Mouse (Mus musculus) heart, embryonic 10.5 days (tissue): ENCODE measurements around the gene Olfr734. TPM values are rescaled to one million over a fixed set of nuclear protein-coding genes. Genes with fewer than 3 reads are reported as not detected.

Experiments used
- DNase-seq: peaks from one replicate; pipeline ENCODE4 v3.0.0-alpha.2; 2017; ENCODE audit warnings: low spot score
- H3K27ac ChIP-seq: fragments of 300-500 bp; sonication (generic); 2 replicates; pipeline ENCODE4 v1.5.1; 2016; ENCODE audit warnings: mild to moderate bottlenecking
- H3K27me3 ChIP-seq: fragments of 300-500 bp; sonication (generic); 2 replicates; pipeline ENCODE4 v1.6.1; 2016; ENCODE audit warnings: mild to moderate bottlenecking; ENCODE audit not compliant: poor library complexity, insufficient read depth, severe bottlenecking
- H3K36me3 ChIP-seq: fragments of 300-500 bp; sonication (generic); 2 replicates; pipeline ENCODE4 v1.6.1; 2016; ENCODE audit warnings: mild to moderate bottlenecking, moderate library complexity
- H3K4me1 ChIP-seq: fragments of 300-500 bp; sonication (generic); 2 replicates; pipeline ENCODE4 v1.6.1; 2016; ENCODE audit warnings: mild to moderate bottlenecking
- H3K4me3 ChIP-seq: fragments of 300-500 bp; sonication (generic); 2 replicates; pipeline ENCODE4 v1.5.1; 2016; ENCODE audit warnings: mild to moderate bottlenecking, moderate library complexity
- H3K9me3 ChIP-seq: fragments of 300-500 bp; sonication (generic); 2 replicates; pipeline ENCODE4 v1.6.1; 2016; ENCODE audit warnings: mild to moderate bottlenecking, moderate library complexity
- WGBS: fragments of 180-500 bp; shearing (Covaris S2); methylation state at CpG from one replicate; pipeline ENCODE4 v1.1.7; 2016; 5-methylcytosine and 5-hydroxymethylcytosine counted together
- polyA plus RNA-seq: library from polyadenylated mRNA; unstranded; fragments of >200 nt; fragmentation: Nextera tagmentation; extraction: Ambion mirVana; gene quantifications from 2 replicates; pipeline ENCODE4 v1.2.1, GENCODE M21; 2016

The Olfr734 gene
- polyA plus RNA-seq, result not detected in 2 replicates

DNA sequence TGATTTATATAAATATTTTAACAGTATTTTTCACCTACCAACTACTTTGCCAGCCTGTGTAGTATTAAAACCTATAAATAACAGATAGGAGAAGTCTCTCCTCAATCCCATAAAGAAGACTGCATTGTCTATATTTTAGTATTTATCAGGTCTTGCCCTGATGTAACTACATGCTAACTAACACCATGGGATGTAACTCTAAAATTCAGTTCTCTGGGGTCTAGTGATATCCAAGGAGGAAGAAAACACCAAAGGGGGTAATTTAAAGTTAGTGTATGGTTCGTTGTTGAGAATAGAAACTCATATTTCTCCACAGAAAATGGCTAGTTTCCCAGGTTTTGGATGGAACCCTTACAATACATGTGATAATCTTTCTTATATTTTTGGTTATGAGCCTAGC is at the start of gene Olfr734:
Olfr734 (minus strand) TSS at position 101 of the 400 bp plus-strand sequence.
- H3K36me3 ChIP-seq, result no peaks in the 10 kb centered on the region
- no peak within 1 kb of the TSS for H3K4me3 ChIP-seq
- no peak for DNase-seq
- H3K27ac ChIP-seq, result no peak within 1 kb of the TSS
- no peaks in the 10 kb centered on the region for H3K9me3 ChIP-seq
- no peaks in the 10 kb centered on the region for H3K27me3 ChIP-seq
- no peaks in the 10 kb centered on the region for H3K4me1 ChIP-seq
- 83% methylated on average over 1 of the region's 1 CpGs for whole genome bisulfite sequencing

DNA sequence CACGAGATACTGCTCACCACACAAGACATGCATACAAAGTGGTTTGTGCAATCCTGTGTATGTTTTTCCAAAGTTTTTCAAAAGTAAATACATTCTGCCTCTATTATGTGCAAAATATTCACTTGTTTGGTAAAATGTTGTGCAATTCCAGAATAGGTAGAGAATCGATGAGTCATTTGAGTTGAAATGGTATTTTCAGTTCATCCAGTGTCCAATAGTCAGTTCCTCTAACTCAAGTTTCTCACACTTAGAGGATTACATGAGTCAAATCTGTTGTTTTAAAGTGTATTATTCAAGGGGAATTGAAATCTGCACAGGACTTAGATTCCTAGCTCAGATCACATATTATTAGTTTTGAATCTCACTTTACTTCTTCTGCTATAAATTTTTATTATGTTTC is 37.0 kb upstream of the Olfr734 start:
- 85% methylated on average over 2 of the region's 2 CpGs for WGBS
- no peaks in the 10 kb centered on the region for H3K4me1 ChIP-seq
- H3K36me3 ChIP-seq, result no peaks in the 10 kb centered on the region
- H3K9me3 ChIP-seq, result no peaks in the 10 kb centered on the region
- no peaks in the 10 kb centered on the region for H3K27me3 ChIP-seq
- H3K4me3 ChIP-seq, result no peak overlapping the region
- DNase-seq, result no peak
- no peak overlapping the region for H3K27ac ChIP-seq

DNA sequence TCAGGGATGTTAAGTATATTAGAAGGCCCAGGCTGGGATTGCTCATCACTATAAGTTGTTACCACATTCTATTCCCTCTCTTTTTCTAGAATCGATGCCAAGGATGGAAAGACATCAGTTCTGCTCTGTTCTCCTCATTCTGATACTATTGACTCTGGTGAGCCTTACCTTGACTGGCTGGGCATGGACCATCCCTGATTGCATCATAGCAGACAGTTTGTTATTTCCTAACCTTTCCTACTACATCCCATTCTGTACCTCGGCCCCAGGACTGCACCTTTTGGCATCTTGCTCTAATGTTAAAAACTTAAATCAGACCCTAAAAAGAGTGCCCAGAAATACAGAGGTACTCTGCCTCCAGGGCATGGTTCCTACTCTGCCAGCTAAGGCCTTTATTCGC is 33.9 kb upstream of the Olfr734 start:
- Histone ChIP-seq H3K4me1 (no peaks in the 10 kb centered on the region), H3K27ac (no peak overlapping the region), H3K4me3 (no peak overlapping the region), H3K27me3 (no peaks in the 10 kb centered on the region), H3K36me3 (no peaks in the 10 kb centered on the region), H3K9me3 (no peaks in the 10 kb centered on the region)
- WGBS, result 81% methylated on average over 3 of the region's 3 CpGs
- DNase-seq, result no peak

DNA sequence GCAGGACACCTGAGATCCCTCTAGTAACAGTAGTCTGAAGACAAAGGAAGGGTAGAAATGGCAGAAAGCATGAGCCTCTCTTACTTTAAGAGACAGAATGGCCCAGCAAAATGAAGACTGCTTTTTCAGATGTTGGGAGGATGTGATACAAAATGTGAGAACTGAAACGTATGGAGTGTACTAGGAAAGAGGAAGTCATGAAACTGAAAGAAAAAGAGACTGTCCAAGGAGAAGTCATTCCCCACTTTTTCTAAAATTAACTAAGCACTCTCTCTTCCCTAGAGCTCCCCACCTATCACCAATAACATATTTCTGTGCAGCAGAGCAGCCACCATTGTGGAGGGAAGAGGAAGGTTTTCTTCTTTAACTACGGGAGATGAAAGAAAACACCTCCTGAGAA is 31.0 kb upstream of the Olfr734 start, which contains the start of gene Tlr11:
Tlr11 (plus strand) TSS at position 322 of the 400 bp plus-strand sequence.
- no peaks in the 10 kb centered on the region for H3K4me1 ChIP-seq
- H3K27me3 ChIP-seq, result no peaks in the 10 kb centered on the region
- 82% methylated on average over 2 of the region's 2 CpGs for WGBS
- H3K9me3 ChIP-seq, result no peaks in the 10 kb centered on the region
- H3K36me3 ChIP-seq, result no peaks in the 10 kb centered on the region
- DNase-seq, result no peak
- H3K27ac ChIP-seq, result no peak within 1 kb of the TSS
- no peak within 1 kb of the TSS for H3K4me3 ChIP-seq

DNA sequence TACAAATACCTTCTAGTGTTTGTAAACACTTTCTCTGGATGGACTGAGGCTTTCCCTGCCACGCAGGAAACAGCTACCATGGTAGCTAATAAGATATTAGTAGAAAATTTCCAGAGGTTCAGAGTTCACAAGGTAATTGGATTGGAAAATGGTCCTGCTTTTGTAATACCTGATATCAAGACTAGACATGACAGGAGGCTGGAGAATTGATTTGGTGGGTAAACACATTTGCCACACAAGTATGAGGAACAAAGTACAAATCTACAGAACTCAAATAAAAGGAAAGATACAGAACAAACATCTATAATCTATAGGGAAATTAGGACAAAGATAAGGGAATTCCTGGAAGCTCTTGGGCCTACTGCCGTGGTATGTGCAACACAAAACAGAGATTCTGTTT is 30.2 kb upstream of the Olfr734 start:
- H3K4me3 ChIP-seq, result no peak overlapping the region
- no peaks in the 10 kb centered on the region for H3K9me3 ChIP-seq
- H3K36me3 ChIP-seq, result no peaks in the 10 kb centered on the region
- DNase-seq, result no peak
- no peak overlapping the region for H3K27ac ChIP-seq
- 78% methylated on average over 2 of the region's 2 CpGs for WGBS
- no peaks in the 10 kb centered on the region for H3K4me1 ChIP-seq
- H3K27me3 ChIP-seq, result no peaks in the 10 kb centered on the region

DNA sequence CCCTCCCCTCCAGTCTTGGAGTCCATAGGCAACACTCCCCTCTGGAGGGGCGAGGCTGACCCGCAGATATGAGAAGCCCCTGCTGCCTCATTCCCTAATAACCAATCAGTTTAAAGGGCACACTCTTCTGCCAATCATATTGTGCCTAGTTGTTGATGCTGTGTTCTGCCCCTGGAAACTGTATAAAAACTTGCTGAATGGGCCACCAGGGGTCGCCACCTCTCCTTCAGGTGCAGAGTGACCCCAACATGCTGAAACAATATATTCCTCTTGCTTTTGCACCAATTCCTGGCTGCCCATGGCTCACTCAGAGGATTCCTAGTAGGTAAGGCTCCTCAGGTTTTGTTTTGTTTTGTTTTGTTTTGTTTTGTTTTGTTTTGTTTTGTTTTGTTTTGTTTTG is 25.9 kb upstream of the Olfr734 start:
- 42% methylated on average over 3 of the region's 3 CpGs for WGBS
- Histone ChIP-seq H3K27me3 (no peaks in the 10 kb centered on the region), H3K9me3 (no peaks in the 10 kb centered on the region), H3K27ac (no peak overlapping the region), H3K4me3 (no peak overlapping the region), H3K4me1 (no peaks in the 10 kb centered on the region), H3K36me3 (no peaks in the 10 kb centered on the region)
- no peak for DNase-seq

DNA sequence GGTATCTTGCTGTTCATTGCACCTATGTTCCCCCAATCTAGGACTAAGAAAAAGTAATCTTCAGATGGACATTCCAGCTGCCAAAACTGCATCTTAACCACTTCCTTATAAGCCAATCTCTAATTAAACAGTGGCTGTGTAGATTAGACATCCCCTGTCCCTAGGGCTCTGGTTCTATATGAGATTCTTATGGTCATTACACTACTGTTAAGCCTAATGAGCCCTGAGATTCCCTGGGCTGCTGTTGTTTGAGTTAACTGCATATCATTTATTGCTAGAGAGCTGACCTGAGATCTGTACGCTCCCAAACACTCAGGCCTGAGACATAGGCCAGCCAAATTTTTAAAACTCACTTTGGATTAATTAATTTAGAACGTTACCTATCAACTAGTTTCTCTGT is 22.2 kb upstream of the Olfr734 start, which contains the start of gene Olfr735:
Olfr735 (minus strand) TSS at position 77 of the 400 bp plus-strand sequence.
- DNase-seq, result no peak

DNA sequence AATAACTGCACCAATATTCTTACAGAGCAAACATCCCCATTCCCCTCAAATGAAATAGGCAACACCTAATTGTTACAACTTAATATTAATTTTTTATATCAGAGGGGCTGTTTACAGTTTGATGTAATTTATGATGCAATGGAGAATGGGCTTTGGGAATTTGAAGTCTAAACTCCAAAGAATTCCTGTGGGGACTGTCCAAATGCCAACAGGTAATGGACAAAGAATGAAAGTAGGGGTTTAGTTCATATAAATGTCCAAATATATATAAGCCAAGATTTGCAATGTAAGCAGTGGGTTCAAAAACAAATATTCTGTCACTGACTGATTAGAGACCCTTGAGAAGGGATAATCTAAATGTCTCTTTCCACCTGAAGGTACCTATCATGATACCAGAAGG is 25.1 kb downstream of the Olfr734 start, which contains the start of gene Olfr733:
Olfr733 (minus strand) TSS at position 101 of the 400 bp plus-strand sequence.
- Histone ChIP-seq H3K4me1 (no peaks in the 10 kb centered on the region), H3K27me3 (no peaks in the 10 kb centered on the region), H3K4me3 (no peak within 1 kb of the TSS), H3K9me3 (no peaks in the 10 kb centered on the region), H3K36me3 (no peaks in the 10 kb centered on the region), H3K27ac (no peak within 1 kb of the TSS)
- no peak for DNase-seq

More for the DNA sequence above, 22.2 kb upstream of the Olfr734 start, which contains the start of gene Olfr735:
- Histone ChIP-seq H3K4me3 (no peak within 1 kb of the TSS), H3K27me3 (no peaks in the 10 kb centered on the region), H3K27ac (no peak within 1 kb of the TSS), H3K9me3 (no peaks in the 10 kb centered on the region), H3K36me3 (no peaks in the 10 kb centered on the region), H3K4me1 (no peaks in the 10 kb centered on the region)
- 84% methylated on average over 2 of the region's 2 CpGs for WGBS

DNA sequence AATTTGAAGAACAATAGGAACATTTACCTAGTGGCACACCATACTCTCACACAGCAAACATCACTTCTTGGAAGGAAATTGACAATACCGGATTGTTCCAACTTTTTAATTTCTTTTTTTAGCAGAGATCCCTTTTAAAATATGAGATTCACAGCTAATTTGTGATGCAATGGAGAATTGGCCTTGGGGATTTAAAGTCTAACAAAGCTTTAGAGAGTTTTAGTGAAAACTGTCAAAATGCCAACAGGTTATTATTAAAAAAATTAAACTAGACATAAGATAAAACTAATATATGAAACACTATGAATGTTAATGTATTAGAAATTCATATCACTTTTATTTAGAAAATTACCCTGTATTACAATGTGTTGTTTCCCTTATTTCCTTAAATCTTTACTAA is 42.5 kb downstream of the Olfr734 start, which contains the start of gene Olfr732:
Olfr732 (minus strand) TSS at position 101 of the 400 bp plus-strand sequence.
- no peaks in the 10 kb centered on the region for H3K9me3 ChIP-seq
- H3K36me3 ChIP-seq, result no peaks in the 10 kb centered on the region
- H3K27ac ChIP-seq, result no peak within 1 kb of the TSS
- H3K4me1 ChIP-seq, result no peaks in the 10 kb centered on the region
- DNase-seq, result no peak
- no peak within 1 kb of the TSS for H3K4me3 ChIP-seq
- WGBS, result 90% methylated on average over 1 of the region's 1 CpGs
- no peaks in the 10 kb centered on the region for H3K27me3 ChIP-seq

Other genes with a start within 250 kb of the Olfr734 start
- not detected in 2 replicates for gene Olfr726, start 235.8 kb downstream of the Olfr734 start, polyA plus RNA-seq
- gene Olfr727, start 203.6 kb downstream of the Olfr734 start, polyA plus RNA-seq, result not detected in 2 replicates
- not detected in 2 replicates for gene Olfr728, start 184.1 kb downstream of the Olfr734 start, polyA plus RNA-seq
- gene Olfr729, start 173.9 kb downstream of the Olfr734 start, polyA plus RNA-seq, result not detected in 2 replicates
- gene Olfr730, start 138.6 kb downstream of the Olfr734 start, polyA plus RNA-seq, result not detected in 2 replicates
- not detected in 2 replicates for gene Olfr731, start 84.9 kb downstream of the Olfr734 start, polyA plus RNA-seq
- gene Olfr732, start 42.6 kb downstream of the Olfr734 start, polyA plus RNA-seq, result not detected in 2 replicates
- gene Olfr733, start 25.2 kb downstream of the Olfr734 start, polyA plus RNA-seq, result not detected in 2 replicates
- not detected in 2 replicates for gene Olfr735, start 22.1 kb upstream of the Olfr734 start, polyA plus RNA-seq
- gene Tlr11, start 31.2 kb upstream of the Olfr734 start, polyA plus RNA-seq, result not detected in 2 replicates
- gene Olfr736, start 54.4 kb upstream of the Olfr734 start, polyA plus RNA-seq, result not detected in 2 replicates
- not detected in 2 replicates for gene Olfr738, start 80.8 kb upstream of the Olfr734 start, polyA plus RNA-seq
- gene Olfr739, start 91.9 kb upstream of the Olfr734 start, polyA plus RNA-seq, result not detected in 2 replicates
- gene Olfr740, start 118.8 kb upstream of the Olfr734 start, polyA plus RNA-seq, result not detected in 2 replicates
- not detected in 2 replicates for gene Olfr741, start 146.0 kb upstream of the Olfr734 start, polyA plus RNA-seq
- gene Olfr742, start 176.8 kb upstream of the Olfr734 start, polyA plus RNA-seq, result not detected in 2 replicates
- not detected in 2 replicates for gene Olfr743, start 195.1 kb upstream of the Olfr734 start, polyA plus RNA-seq